Mouse (Mus musculus) brain, adult 2 months (tissue): ENCODE measurements around the gene Zfyve26.
"Not testable (repeated sequence)": the region's sequence is repeated elsewhere in the genome, so short reads cannot be mapped to it uniquely, and the experiment has no call there.

Experiments used
- DNase-seq: peaks from one replicate; pipeline ENCODE4 v3.0.0; 2011; ENCODE audit warnings: low read depth, low spot score

The Zfyve26 gene

GRCm38 (mm10) chr12:79261035-79261434 lies 35.1 kb downstream of the Zfyve26 start:
- DNase-seq = peak; percentile 60

- no peak for DNase-seq
These were observed 36.0 kb downstream of the Zfyve26 start for GRCm38 (mm10) chr12:79260154-79260553.

GRCm38 (mm10) chr12:79254975-79255374 lies 41.1 kb downstream of the Zfyve26 start:
- DNase-seq = no peak

- no peak for DNase-seq
These were observed 42.6 kb downstream of the Zfyve26 start for GRCm38 (mm10) chr12:79253294-79254053.

GRCm38 (mm10) chr12:79248110-79248509 lies 48.0 kb downstream of the Zfyve26 start:
- DNase-seq = peak; percentile 45

- no peak for DNase-seq
These were observed 53.2 kb downstream of the Zfyve26 start for GRCm38 (mm10) chr12:79242921-79243320.

- DNase-seq = no peak
These were observed 54.1 kb downstream of the Zfyve26 start for GRCm38 (mm10) chr12:79241985-79242384.

GRCm38 (mm10) chr12:79235485-79236080 lies 60.5 kb downstream of the Zfyve26 start:
- DNase-seq = peak; percentile 66

- no peak for DNase-seq
These were observed 78.6 kb downstream of the Zfyve26 start for GRCm38 (mm10) chr12:79217511-79217910.

GRCm38 (mm10) chr12:79211447-79211846 lies 84.7 kb downstream of the Zfyve26 start:
- DNase-seq = no peak

GRCm38 (mm10) chr12:79208703-79209464 lies 87.2 kb downstream of the Zfyve26 start, which contains the start of gene Rdh12:
Rdh12 (plus strand) TSS chr12:79208914.
- peak; percentile 83 for DNase-seq

- DNase-seq = no peak
These were observed 94.2 kb downstream of the Zfyve26 start for GRCm38 (mm10) chr12:79201882-79202281.

GRCm38 (mm10) chr12:79197105-79197504 lies 99.0 kb downstream of the Zfyve26 start:
- peak; percentile 12 for DNase-seq

- peak; percentile 89 for DNase-seq
These were observed 102.7 kb downstream of the Zfyve26 start for GRCm38 (mm10) chr12:79193441-79193840.

GRCm38 (mm10) chr12:79192193-79192592 lies 103.9 kb downstream of the Zfyve26 start, which contains the start of gene Rdh11:
Rdh11 (minus strand) TSS chr12:79192293.
- no peak for DNase-seq

GRCm38 (mm10) chr12:79191701-79192100 lies 104.4 kb downstream of the Zfyve26 start:
- peak; percentile 90 for DNase-seq

GRCm38 (mm10) chr12:79190931-79191673 lies 105.0 kb downstream of the Zfyve26 start:
- peak; percentile 93 for DNase-seq

- not testable (repeated sequence) for DNase-seq
These were observed 110.9 kb downstream of the Zfyve26 start for GRCm38 (mm10) chr12:79185160-79185559.
